Mouse (Mus musculus): ENCODE measurements at regions not wholly inside any gene's neighbourhood (a gene's known extent, or its start where the extent isn't known, plus 50 kb on each side); places are given as distances from the start of the nearest gene placed in this dataset.

GRCm38 (mm10) chr16:29939331-29939850, 124.8 kb upstream of the Hes1 start:
- TF ChIP-seq CTCF (IDR thresholded peaks at IDR 0.05; ENCODE audit: low read depth, low read length) (no peak), POLR2A (IDR thresholded peaks at IDR 0.05; ENCODE audit: extremely low read depth, insufficient read depth, low read length) (no peak)
